Mouse (Mus musculus) MN1 (cell line): ENCODE measurements around the gene Zfp446.
"Not testable (repeated sequence)": the region's sequence is repeated elsewhere in the genome, so short reads cannot be mapped to it uniquely, and the experiment has no call there.

ENCODE experiments used
- DNase-seq: peaks from one replicate; pipeline ENCODE4 v3.0.0-alpha.2; 2016; ENCODE audit warnings: low spot score

Gene Zfp446

GRCm38 (mm10) chr7:12977682-12978389 lies at the start of gene Zfp446:
Zfp446 (plus strand) TSS chr7:12977848.
- DNase-seq, result peak; percentile 97

GRCm38 (mm10) chr7:12933615-12934140 lies 44.0 kb upstream of the Zfp446 start:
- DNase-seq, result no peak

- no peak for DNase-seq
Observed at GRCm38 (mm10) chr7:12934808-12935207, 42.8 kb upstream of the Zfp446 start.

GRCm38 (mm10) chr7:12937254-12937803 lies 40.3 kb upstream of the Zfp446 start:
- not testable (repeated sequence) for DNase-seq

GRCm38 (mm10) chr7:12940599-12940998 lies 37.0 kb upstream of the Zfp446 start:
- no peak for DNase-seq

- DNase-seq, result no peak
Observed at GRCm38 (mm10) chr7:12943488-12943887, 34.2 kb upstream of the Zfp446 start.

GRCm38 (mm10) chr7:12949032-12949871 lies 28.4 kb upstream of the Zfp446 start:
- peak; percentile 97 for DNase-seq

GRCm38 (mm10) chr7:12949872-12950229 lies 27.8 kb upstream of the Zfp446 start:
- DNase-seq, result no peak

GRCm38 (mm10) chr7:12954896-12955295 lies 22.8 kb upstream of the Zfp446 start:
- DNase-seq, result no peak

- DNase-seq, result no peak
Observed at GRCm38 (mm10) chr7:12957511-12957910, 20.1 kb upstream of the Zfp446 start.

GRCm38 (mm10) chr7:12958948-12959347 lies 18.7 kb upstream of the Zfp446 start:
- no peak for DNase-seq

GRCm38 (mm10) chr7:12959718-12960117 lies 17.9 kb upstream of the Zfp446 start:
- no peak for DNase-seq

- peak; percentile 88 for DNase-seq
Observed at GRCm38 (mm10) chr7:12961511-12962141, 16.0 kb upstream of the Zfp446 start.

GRCm38 (mm10) chr7:12965678-12966091 lies 12.0 kb upstream of the Zfp446 start, which contains the start of gene Zfp324:
Zfp324 (plus strand) TSS chr7:12965838.
- peak; percentile 86 for DNase-seq

- DNase-seq, result peak; percentile 35
Observed at GRCm38 (mm10) chr7:12966104-12966845, 11.4 kb upstream of the Zfp446 start.

- DNase-seq, result no peak
Observed at GRCm38 (mm10) chr7:12970906-12971305, 6.7 kb upstream of the Zfp446 start.

- no peak for DNase-seq
Observed at GRCm38 (mm10) chr7:12978931-12979722, 1.5 kb downstream of the Zfp446 start.

- no peak for DNase-seq
Observed at GRCm38 (mm10) chr7:12979776-12980175, 2.1 kb downstream of the Zfp446 start.

GRCm38 (mm10) chr7:12980291-12980690 lies 2.6 kb downstream of the Zfp446 start:
- no peak for DNase-seq

GRCm38 (mm10) chr7:12985724-12986123 lies 8.1 kb downstream of the Zfp446 start:
- no peak for DNase-seq

GRCm38 (mm10) chr7:12986906-12987305 lies 9.3 kb downstream of the Zfp446 start:
- DNase-seq, result no peak
